Mouse (Mus musculus) kidney, embryonic 14.5 days (tissue): ENCODE results near the gene Defb28. TPM values are rescaled to one million over a fixed set of nuclear protein-coding genes. Genes with fewer than 3 reads are reported as not detected.
A peak's percentile ranks its signal among the peaks of the same experiment; 100 is the strongest.

Source experiments
- ATAC-seq: fragments of 200-750 bp; cut with Nextera tagmentation; 2 replicates; pipeline ENCODE4 v1.8.0; 2017; ENCODE audit warnings: moderate number of reproducible peaks, mild to moderate bottlenecking, moderate TSS enrichment, moderate library complexity; ENCODE audit not compliant: low FRiP score, low TSS enrichment
- H3K27ac ChIP-seq: fragments of 300-500 bp; sonication (generic); 2 replicates; pipeline ENCODE4 v1.5.1; 2014; ENCODE audit warnings: low read depth, mild to moderate bottlenecking, low read length, moderate library complexity, mixed read lengths
- H3K27me3 ChIP-seq: fragments of 300-500 bp; sonication (generic); 2 replicates; pipeline ENCODE4 v1.6.1; 2014; ENCODE audit warnings: mild to moderate bottlenecking, low read length; ENCODE audit not compliant: control insufficient read depth, insufficient read depth
- H3K36me3 ChIP-seq: fragments of 300-500 bp; sonication (generic); 2 replicates; pipeline ENCODE4 v1.6.1; 2014; ENCODE audit warnings: low read length, mixed read lengths; ENCODE audit not compliant: control insufficient read depth, insufficient read depth
- H3K4me1 ChIP-seq: fragments of 300-500 bp; sonication (generic); 2 replicates; pipeline ENCODE4 v1.6.1; 2014; ENCODE audit warnings: low read length, mixed read lengths; ENCODE audit not compliant: control insufficient read depth, insufficient read depth
- H3K4me2 ChIP-seq: fragments of 300-500 bp; sonication (generic); replicated peaks from 2 replicates; pipeline ENCODE4 v1.6.1; 2014; ENCODE audit warnings: low read depth, mild to moderate bottlenecking, low read length
- H3K4me3 ChIP-seq: fragments of 300-500 bp; sonication (generic); 2 replicates; pipeline ENCODE4 v1.5.1; 2014; ENCODE audit warnings: mild to moderate bottlenecking, low read length
- H3K9ac ChIP-seq: fragments of 300-500 bp; sonication (generic); 2 replicates; pipeline ENCODE4 v1.6.1; 2014; ENCODE audit warnings: low read depth, mild to moderate bottlenecking, low read length, moderate library complexity
- H3K9me3 ChIP-seq: fragments of 300-500 bp; sonication (generic); 2 replicates; pipeline ENCODE4 v1.6.1; 2016; ENCODE audit warnings: low read length; ENCODE audit not compliant: control insufficient read depth
- WGBS: fragments of 180-500 bp; shearing (Covaris S2); extraction: QIAGEN DNeasy Blood & Tissue Kit; methylation state at CpG from one replicate; pipeline ENCODE4 v1.1.7; 2014; 5-methylcytosine and 5-hydroxymethylcytosine counted together
- polyA plus RNA-seq: library from polyadenylated mRNA; unstranded; fragments of >200 nt; fragmentation: Nextera tagmentation; extraction: Ambion mirVana; gene quantifications from 2 replicates; pipeline ENCODE4 v1.2.1, GENCODE M21; 2014

Defb28 gene
- polyA plus RNA-seq, result 0.80 TPM in 1 of 2 replicates, not detected in the other

DNA sequence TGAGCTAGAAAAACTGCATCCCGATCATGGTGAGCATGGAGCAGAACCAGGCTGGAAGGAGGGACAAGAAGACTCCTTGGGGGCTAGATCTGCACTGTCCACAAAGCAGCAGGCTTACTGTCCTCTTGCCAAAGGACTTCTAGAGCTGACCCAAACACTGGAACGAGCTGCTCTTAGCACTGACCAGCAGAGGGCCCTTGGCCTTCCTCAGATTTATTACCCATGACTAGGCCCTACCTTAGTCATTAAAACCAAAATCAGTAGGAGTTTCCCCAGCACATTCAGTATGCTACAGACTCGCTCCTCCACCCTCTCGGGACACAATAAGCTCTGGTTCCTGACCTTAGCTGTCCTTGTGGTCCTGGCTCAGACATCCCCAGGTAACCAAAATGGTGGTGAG, at the start of gene Defb28:
Gene Defb28 (plus strand): TSS at position 275 of the 400 bp plus-strand sequence.
- Histone ChIP-seq H3K27me3 (no peaks in the 10 kb centered on the region), H3K27ac (no peak within 1 kb of the TSS), H3K9me3 (peaks cover 2% of the 10 kb centered on the region; the same call in 1 of the 2 replicates), H3K4me3 (no peak within 1 kb of the TSS), H3K4me1 (no peaks in the 10 kb centered on the region), H3K36me3 (no peaks in the 10 kb centered on the region), H3K9ac (no peak within 1 kb of the TSS), H3K4me2 (no peak within 1 kb of the TSS)
- peak; percentile 66; the same call in 1 of the 2 replicates for ATAC-seq
- 42% methylated on average over 4 of the region's 4 CpGs for WGBS

- 28% methylated on average over 7 of the region's 7 CpGs for WGBS
- no peaks in the 10 kb centered on the region for H3K4me1 ChIP-seq
- H3K9me3 ChIP-seq, result no peaks in the 10 kb centered on the region
- H3K36me3 ChIP-seq, result no peaks in the 10 kb centered on the region
- H3K4me3 ChIP-seq, result no peak overlapping the region
- H3K9ac ChIP-seq, result no peak overlapping the region
- H3K27me3 ChIP-seq, result no peaks in the 10 kb centered on the region
- H3K4me2 ChIP-seq, result no peak overlapping the region
- ATAC-seq, result no peak
- H3K27ac ChIP-seq, result no peak overlapping the region
These were observed 47.1 kb upstream of the Defb28 start for GRCm38 (mm10) chr2:152470973-152471372.

- WGBS, result 30% methylated on average over 3 of the region's 3 CpGs
- no peak overlapping the region for H3K9ac ChIP-seq
- no peaks in the 10 kb centered on the region for H3K4me1 ChIP-seq
- H3K36me3 ChIP-seq, result no peaks in the 10 kb centered on the region
- H3K27me3 ChIP-seq, result no peaks in the 10 kb centered on the region
- no peak overlapping the region for H3K4me3 ChIP-seq
- ATAC-seq, result no peak
- no peaks in the 10 kb centered on the region for H3K9me3 ChIP-seq
- no peak overlapping the region for H3K4me2 ChIP-seq
- no peak overlapping the region for H3K27ac ChIP-seq
These were observed 45.6 kb upstream of the Defb28 start for GRCm38 (mm10) chr2:152472434-152472833.

- H3K9ac ChIP-seq, result no peak within 1 kb of the TSS
- 64% methylated on average over 2 of the region's 2 CpGs for WGBS
- no peak within 1 kb of the TSS for H3K4me2 ChIP-seq
- H3K9me3 ChIP-seq, result no peaks in the 10 kb centered on the region
- no peaks in the 10 kb centered on the region for H3K4me1 ChIP-seq
- no peak within 1 kb of the TSS for H3K27ac ChIP-seq
- H3K36me3 ChIP-seq, result no peaks in the 10 kb centered on the region
- no peak within 1 kb of the TSS for H3K4me3 ChIP-seq
- no peak for ATAC-seq
- H3K27me3 ChIP-seq, result no peaks in the 10 kb centered on the region
These were observed 41.3 kb upstream of the Defb28 start, which contains the start of gene Defb20 for GRCm38 (mm10) chr2:152476763-152477162. Gene Defb20 (plus strand): TSS chr2:152477063.

DNA sequence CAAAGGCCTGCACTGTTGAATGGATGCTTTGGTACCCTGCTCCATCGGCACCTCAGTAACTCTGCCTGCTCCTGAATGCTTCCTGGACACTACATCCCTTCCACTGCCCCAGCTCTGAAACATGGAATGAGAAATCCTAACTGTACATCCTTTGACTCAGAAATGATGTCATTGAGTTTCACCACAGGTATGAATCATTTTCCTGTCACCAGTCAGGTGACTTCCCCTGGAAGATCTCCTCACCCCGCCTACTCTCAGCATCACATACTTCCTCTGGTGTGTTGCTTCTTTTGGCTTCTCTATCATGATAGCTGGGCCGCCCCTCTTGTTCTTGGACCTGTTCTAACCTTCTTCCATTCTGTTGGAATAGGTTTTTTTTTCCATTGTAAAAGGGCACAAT, 37.2 kb upstream of the Defb28 start:
- H3K27me3 ChIP-seq, result no peaks in the 10 kb centered on the region
- WGBS, result 89% methylated on average over 3 of the region's 3 CpGs
- H3K9me3 ChIP-seq, result no peaks in the 10 kb centered on the region
- H3K36me3 ChIP-seq, result no peaks in the 10 kb centered on the region
- no peak overlapping the region for H3K9ac ChIP-seq
- H3K27ac ChIP-seq, result no peak overlapping the region
- no peaks in the 10 kb centered on the region for H3K4me1 ChIP-seq
- no peak for ATAC-seq
- no peak overlapping the region for H3K4me2 ChIP-seq
- H3K4me3 ChIP-seq, result no peak overlapping the region

DNA sequence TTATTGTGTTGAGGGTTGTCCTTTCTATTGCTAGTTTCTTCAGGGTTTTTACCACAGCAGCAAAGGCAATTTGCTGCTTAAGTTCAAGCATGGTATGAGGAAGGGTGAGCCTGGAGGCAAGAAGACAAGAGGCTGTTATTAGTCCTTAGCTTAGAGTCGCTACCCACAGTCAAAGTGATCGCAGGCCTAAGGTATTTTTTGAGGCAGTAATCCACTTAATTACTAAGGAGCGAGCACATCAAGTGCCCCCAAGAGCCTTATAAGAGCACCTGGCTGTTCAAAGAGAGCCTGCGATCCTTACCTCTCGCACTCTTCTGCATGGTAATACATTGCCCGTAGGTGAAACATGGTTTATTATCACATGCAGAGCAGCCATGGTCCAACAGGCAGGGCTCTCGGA, 36.3 kb upstream of the Defb28 start:
- 86% methylated on average over 7 of the region's 7 CpGs for WGBS
- no peaks in the 10 kb centered on the region for H3K9me3 ChIP-seq
- H3K36me3 ChIP-seq, result no peaks in the 10 kb centered on the region
- no peak overlapping the region for H3K4me3 ChIP-seq
- no peaks in the 10 kb centered on the region for H3K27me3 ChIP-seq
- H3K4me2 ChIP-seq, result no peak overlapping the region
- H3K4me1 ChIP-seq, result no peaks in the 10 kb centered on the region
- no peak overlapping the region for H3K27ac ChIP-seq
- no peak overlapping the region for H3K9ac ChIP-seq
- no peak for ATAC-seq

DNA sequence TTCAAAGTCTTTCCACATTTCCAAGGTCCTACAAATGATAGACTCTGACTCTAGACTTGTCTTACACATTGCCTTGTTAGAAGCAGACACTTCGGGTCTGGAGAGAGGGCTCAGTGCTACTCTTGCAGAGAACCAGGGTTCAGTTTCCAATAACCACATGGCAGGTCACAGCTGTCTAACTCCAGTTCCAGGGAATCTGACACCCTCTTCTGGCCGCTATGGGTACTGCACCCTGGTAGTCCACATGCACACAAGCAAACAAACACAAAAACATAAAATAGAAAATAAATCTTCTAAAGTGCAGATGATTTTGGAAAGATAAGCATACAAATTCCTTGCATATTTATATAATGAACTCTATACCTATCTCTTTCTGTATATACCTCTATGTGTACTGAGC, 31.0 kb upstream of the Defb28 start:
- Histone ChIP-seq H3K4me2 (no peak overlapping the region), H3K9ac (no peak overlapping the region), H3K4me3 (no peak overlapping the region), H3K27ac (no peak overlapping the region), H3K9me3 (no peaks in the 10 kb centered on the region), H3K27me3 (no peaks in the 10 kb centered on the region), H3K36me3 (no peaks in the 10 kb centered on the region), H3K4me1 (no peaks in the 10 kb centered on the region)
- ATAC-seq, result no peak
- 86% methylated on average over 2 of the region's 2 CpGs for WGBS

DNA sequence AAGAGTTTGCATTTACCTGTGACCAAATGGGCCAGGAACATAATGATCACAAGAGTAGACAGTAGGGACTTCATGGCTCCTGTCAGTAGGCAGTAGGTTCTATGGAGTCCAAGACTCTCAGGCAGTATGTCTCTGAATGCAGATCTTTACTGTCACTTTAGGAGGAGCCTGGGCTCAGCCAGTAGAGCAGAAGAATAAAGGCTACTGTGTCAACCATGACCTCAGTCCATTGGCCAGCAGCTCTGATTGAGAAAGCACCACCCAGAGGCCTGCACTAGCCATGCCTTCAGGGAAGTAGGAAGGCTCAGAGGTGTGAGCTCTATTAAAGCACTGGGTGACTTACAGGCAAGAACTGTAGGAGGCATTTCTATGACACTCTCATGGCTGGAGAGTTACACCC, 28.0 kb upstream of the Defb28 start, which contains the start of gene Defb22:
Gene Defb22 (minus strand): TSS at position 101 of the 400 bp plus-strand sequence.
- ATAC-seq, result no peak

GRCm38 (mm10) chr2:152493151-152493550, 24.9 kb upstream of the Defb28 start:
- Histone ChIP-seq H3K9ac (no peak overlapping the region), H3K27me3 (no peaks in the 10 kb centered on the region), H3K27ac (no peak overlapping the region), H3K9me3 (no peaks in the 10 kb centered on the region), H3K4me3 (no peak overlapping the region), H3K36me3 (no peaks in the 10 kb centered on the region), H3K4me2 (no peak overlapping the region), H3K4me1 (no peaks in the 10 kb centered on the region)
- ATAC-seq, result no peak
- 83% methylated on average over 6 of the region's 6 CpGs for WGBS

More for the DNA sequence above, 28.0 kb upstream of the Defb28 start, which contains the start of gene Defb22:
- Histone ChIP-seq H3K9ac (no peak within 1 kb of the TSS), H3K36me3 (no peaks in the 10 kb centered on the region), H3K4me1 (no peaks in the 10 kb centered on the region), H3K4me3 (no peak within 1 kb of the TSS), H3K4me2 (no peak within 1 kb of the TSS), H3K27ac (no peak within 1 kb of the TSS), H3K9me3 (no peaks in the 10 kb centered on the region), H3K27me3 (no peaks in the 10 kb centered on the region)
